Mouse (Mus musculus): ENCODE results near the gene Ptprk. TPM values are rescaled to one million over a fixed set of nuclear protein-coding genes. Genes with fewer than 3 reads are reported as not detected.

The Ptprk gene
- total RNA-seq, 4 experiments from 2014 or later, result 2.3 to 2.7 (median 2.5) TPM

GRCm38 (mm10) chr10:28112826-28113589, 38.4 kb downstream of the Ptprk start:
- DNase-seq (ENCODE audit: low spot score in 2 of 2), result no peak

- DNase-seq (ENCODE audit: low spot score in 2 of 2), result no peak
Measured at GRCm38 (mm10) chr10:28113879-28114278, 39.3 kb downstream of the Ptprk start.

GRCm38 (mm10) chr10:28116982-28117381, 42.4 kb downstream of the Ptprk start:
- no peak for DNase-seq (ENCODE audit: low spot score in 2 of 2)

- DNase-seq (ENCODE audit: low spot score in 2 of 2), result no peak
Measured at GRCm38 (mm10) chr10:28118783-28119365, 44.3 kb downstream of the Ptprk start.

GRCm38 (mm10) chr10:28123881-28124280, 49.3 kb downstream of the Ptprk start:
- no peak for DNase-seq (ENCODE audit: low spot score in 2 of 2)

- no peak for DNase-seq (ENCODE audit: low spot score in 2 of 2)
Measured at GRCm38 (mm10) chr10:28128011-28128410, 53.4 kb downstream of the Ptprk start.

GRCm38 (mm10) chr10:28128450-28128849, 53.8 kb downstream of the Ptprk start:
- no peak for DNase-seq (ENCODE audit: low spot score in 2 of 2)

GRCm38 (mm10) chr10:28130422-28130821, 55.8 kb downstream of the Ptprk start:
- no peak for DNase-seq (ENCODE audit: low spot score in 2 of 2)

- DNase-seq (ENCODE audit: low spot score in 2 of 2), result no peak
Measured at GRCm38 (mm10) chr10:28133770-28134169, 59.1 kb downstream of the Ptprk start.

- DNase-seq (ENCODE audit: low spot score in 2 of 2), result no peak
Measured at GRCm38 (mm10) chr10:28138399-28138798, 63.8 kb downstream of the Ptprk start.

- no peak for DNase-seq (ENCODE audit: low spot score in 2 of 2)
Measured at GRCm38 (mm10) chr10:28144459-28144858, 69.8 kb downstream of the Ptprk start.

GRCm38 (mm10) chr10:28145326-28145725, 70.7 kb downstream of the Ptprk start:
- no peak for DNase-seq (ENCODE audit: low spot score in 2 of 2)

GRCm38 (mm10) chr10:28155688-28156685, 81.4 kb downstream of the Ptprk start:
- DNase-seq (ENCODE audit: low spot score in 2 of 2), result no peak

GRCm38 (mm10) chr10:28159716-28160115, 85.1 kb downstream of the Ptprk start:
- DNase-seq (ENCODE audit: low spot score in 2 of 2), result no peak

GRCm38 (mm10) chr10:28161306-28161705, 86.7 kb downstream of the Ptprk start:
- no peak for DNase-seq (ENCODE audit: low spot score in 2 of 2)

GRCm38 (mm10) chr10:28164250-28164649, 89.6 kb downstream of the Ptprk start:
- no peak for DNase-seq (ENCODE audit: low spot score in 2 of 2)

GRCm38 (mm10) chr10:28164746-28165145, 90.1 kb downstream of the Ptprk start:
- DNase-seq (ENCODE audit: low spot score in 2 of 2), result no peak

- DNase-seq (ENCODE audit: low spot score in 2 of 2), result no peak
Measured at GRCm38 (mm10) chr10:28166610-28167009, 92.0 kb downstream of the Ptprk start.

GRCm38 (mm10) chr10:28167097-28167496, 92.5 kb downstream of the Ptprk start:
- no peak for DNase-seq (ENCODE audit: low spot score in 2 of 2)

GRCm38 (mm10) chr10:28171196-28171595, 96.6 kb downstream of the Ptprk start:
- no peak for DNase-seq (ENCODE audit: low spot score in 2 of 2)

GRCm38 (mm10) chr10:28178876-28179275, 104.3 kb downstream of the Ptprk start:
- DNase-seq (ENCODE audit: low spot score in 2 of 2), result no peak

GRCm38 (mm10) chr10:28182081-28182480, 107.5 kb downstream of the Ptprk start:
- DNase-seq (ENCODE audit: low spot score in 2 of 2), result no peak

All from gastrocnemius, adult 8-10 months (tissue).